Mouse (Mus musculus) right cerebral cortex, postnatal 10 days (tissue): ENCODE measurements around the gene H2-K1.
"Not testable (repeated sequence)": the region's sequence is repeated elsewhere in the genome, so short reads cannot be mapped to it uniquely, and the experiment has no call there.

Experiments
- DNase-seq, 2 experiments: peaks; one replicate each; pipeline ENCODE4 v3.0.0; 2021; ENCODE audit warnings: low spot score in 2 of 2

The H2-K1 gene

GRCm38 (mm10) chr17:34026917-34027655 lies 26.9 kb upstream of the H2-K1 start:
- DNase-seq, result peak; percentile 45 to 66

DNA sequence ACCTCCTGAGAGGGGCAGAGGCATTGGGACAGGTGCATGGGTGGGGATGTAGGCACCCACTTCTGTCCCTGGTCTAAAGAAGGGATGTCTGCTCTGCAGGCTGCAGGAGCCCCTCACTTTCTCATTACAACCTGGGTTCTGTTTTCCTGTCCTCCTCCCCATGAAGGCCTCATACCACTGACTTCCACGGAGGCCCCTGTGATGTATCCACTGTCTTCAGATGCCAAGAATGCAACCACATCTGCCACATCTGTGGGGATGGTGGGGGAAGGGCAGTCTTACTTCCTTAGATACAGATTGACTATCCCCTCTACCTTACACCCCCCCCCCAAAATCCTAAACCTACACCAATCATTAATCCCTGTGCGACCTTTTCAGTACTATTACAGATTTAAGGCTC lies 26.1 kb upstream of the H2-K1 start:
- DNase-seq, result peak; percentile 23 to 45

DNA sequence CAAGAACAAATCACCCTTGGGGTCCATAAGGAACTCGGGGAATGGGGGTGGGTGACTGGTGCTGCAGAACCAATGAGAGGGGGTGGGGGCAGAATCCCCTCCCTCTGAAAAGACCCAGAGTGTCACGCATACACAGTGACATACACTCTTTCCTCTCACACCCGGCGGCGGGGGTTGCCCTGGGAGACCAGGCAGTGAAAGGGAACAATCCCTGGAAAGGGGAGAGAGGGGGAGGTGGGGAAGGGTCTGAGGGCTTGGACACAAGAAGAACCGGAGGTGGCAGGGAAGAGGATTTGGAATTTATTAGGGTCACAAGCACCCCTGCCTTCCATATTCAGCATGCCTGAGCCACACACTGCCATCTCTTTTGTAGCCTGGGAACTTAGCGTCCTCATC lies 25.6 kb upstream of the H2-K1 start:
- DNase-seq, result peak; percentile 56 to 61

- DNase-seq, result peak in 1 of 2 experiments; percentile 64
These were observed 25.0 kb upstream of the H2-K1 start for GRCm38 (mm10) chr17:34024861-34025755.

DNA sequence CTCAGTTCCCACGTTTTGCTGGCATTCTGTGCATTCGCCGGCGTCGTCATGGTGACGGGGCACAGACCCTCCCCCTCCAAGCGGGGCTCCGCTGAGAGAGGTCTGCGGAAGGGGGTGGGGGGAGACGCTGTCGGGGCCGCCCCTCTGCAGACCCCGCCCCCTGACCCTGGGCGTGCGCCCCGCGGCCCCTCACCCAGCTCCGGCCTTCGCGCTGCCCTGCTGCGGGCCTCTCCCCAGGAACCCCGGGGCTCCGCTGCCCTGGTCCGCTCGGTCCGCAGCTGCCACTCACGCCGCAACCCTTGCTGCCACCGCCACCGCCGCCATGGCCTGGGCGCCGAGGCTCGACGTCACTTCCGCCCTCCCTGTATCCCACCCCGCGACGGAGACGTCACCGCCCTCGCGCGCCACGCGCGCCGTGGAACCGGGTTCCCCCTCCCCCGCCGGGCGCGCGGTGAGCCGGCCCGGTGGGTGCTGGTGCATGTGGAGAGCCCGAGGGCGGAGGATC lies 24.2 kb upstream of the H2-K1 start, which contains the start of gene Ring1:
Ring1 (minus strand) TSS at position 364 of the 505 bp plus-strand sequence.
- peak; percentile 93 to 94 for DNase-seq

- DNase-seq, result no peak
These were observed 23.5 kb upstream of the H2-K1 start for GRCm38 (mm10) chr17:34023678-34024077.

DNA sequence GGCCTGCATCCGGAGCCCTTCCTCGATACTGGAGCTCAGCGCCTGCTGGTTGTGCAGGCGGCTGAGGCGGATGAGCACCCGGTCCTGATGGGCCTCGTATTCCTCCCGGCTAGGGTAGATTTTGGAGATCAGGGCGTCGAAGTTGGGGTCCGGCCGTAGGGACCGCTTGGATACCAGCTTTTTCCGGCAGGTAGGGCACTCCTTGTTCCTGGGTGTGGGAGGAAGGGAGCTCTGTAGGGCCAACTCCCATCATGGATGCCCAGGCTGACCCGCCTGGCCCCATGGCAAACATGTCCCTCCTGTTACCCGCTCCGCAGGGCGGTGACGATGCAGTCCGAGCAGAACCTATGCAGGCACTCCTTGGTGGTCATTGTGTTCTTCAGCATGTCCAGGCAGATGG lies 22.8 kb upstream of the H2-K1 start:
- DNase-seq, result peak; percentile 36 to 42

DNA sequence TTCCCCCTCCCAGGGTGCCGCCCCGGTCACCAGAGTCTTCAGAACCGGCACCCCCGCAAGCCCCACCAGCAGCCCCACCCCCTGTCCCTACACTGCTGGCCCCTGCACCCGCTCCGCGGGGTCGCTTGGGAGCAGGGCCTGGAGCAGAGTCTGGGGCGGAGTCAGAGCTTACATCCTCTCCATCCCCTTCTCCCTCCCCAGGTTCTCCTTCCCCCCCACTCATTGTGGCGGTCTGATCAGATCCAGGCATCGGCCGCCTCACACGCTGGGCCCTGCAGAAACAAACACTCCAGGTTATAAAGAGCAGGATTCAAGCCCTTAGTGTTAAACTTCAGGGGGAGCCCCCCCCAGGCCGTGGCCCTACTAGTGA lies 22.3 kb upstream of the H2-K1 start:
- no peak for DNase-seq

DNA sequence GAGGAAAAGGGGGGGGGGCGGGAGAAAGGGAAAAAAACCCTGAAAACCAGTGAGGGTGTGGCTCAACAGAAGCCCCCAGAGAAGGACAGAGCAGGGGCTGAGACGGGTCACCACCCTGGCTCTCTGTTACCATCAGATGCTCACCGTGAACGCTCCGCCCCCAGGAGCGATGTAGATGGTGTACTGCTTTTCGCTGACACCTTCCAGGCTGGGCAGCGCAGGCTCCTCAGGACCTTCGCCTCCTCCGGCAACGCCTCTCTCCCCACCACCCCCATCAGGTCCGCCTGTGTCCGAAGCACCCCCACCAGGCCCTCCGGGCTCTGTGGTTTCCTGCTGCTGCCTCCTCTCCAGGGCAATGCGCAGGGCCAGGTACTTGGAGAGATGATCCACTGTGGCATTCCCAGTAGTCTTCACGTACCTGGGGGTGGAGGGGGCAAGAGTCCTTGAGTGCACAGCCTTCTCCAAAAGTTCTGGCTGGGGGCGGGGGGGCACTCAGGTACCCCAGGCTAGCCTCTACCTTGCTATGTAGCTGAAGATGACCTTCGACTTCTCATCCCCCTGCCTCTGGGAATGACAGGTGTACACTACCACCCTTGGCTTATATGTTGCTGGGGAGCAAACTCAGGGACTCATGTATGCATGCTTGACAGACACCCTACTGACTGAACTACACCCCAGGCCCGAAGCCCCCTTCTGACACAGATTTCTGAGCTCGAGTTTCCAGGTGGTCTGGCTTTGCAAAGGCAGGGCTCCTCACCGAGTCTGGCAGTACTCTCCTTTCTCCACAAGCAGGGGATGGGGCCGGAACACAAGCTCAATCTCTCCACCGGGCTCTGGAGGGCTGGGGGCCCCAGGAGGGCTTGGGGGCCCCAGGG lies 21.6 kb upstream of the H2-K1 start:
- peak in 1 of 2 experiments; percentile 24 for DNase-seq

DNA sequence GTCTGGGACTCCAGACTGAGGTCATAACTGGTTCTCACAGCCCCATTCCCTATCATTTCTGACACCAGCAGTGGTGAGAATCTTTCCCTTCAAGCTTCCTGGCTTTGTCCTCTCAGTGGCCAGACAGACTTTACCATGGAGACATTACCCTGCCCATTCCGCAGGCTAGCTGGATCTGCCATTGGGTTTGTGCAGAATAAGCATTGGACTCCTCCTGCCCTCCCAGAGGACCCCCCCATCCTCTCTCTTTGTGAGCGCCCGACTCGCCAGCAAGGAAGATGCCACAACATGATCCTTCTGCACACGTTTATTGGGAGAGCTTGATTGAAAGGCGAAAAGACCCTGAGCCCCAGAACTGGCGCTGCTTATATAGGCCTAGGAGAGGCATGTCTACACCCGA lies 13.3 kb upstream of the H2-K1 start:
- peak in 1 of 2 experiments; percentile 14 for DNase-seq

DNA sequence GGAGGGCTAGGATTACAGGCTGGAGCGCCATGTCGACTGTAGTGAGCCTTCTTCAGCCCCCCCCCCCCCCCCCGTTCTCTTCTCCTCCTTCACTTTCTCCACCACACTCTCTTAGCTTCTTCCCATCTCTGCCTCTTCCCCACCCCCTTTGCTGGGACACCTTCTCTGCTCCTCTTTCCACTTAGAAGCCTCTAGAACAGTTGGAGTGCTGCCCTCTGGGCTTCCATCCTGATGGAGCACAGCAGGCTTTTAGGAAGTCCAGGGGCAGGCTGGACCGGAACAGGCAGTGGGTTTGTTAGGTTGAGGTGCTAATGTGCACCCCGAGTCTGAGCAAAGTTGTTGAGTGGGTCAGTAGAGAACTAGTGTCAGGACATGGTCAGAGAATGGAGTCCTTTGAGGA lies 10.0 kb upstream of the H2-K1 start:
- DNase-seq, result no peak

DNA sequence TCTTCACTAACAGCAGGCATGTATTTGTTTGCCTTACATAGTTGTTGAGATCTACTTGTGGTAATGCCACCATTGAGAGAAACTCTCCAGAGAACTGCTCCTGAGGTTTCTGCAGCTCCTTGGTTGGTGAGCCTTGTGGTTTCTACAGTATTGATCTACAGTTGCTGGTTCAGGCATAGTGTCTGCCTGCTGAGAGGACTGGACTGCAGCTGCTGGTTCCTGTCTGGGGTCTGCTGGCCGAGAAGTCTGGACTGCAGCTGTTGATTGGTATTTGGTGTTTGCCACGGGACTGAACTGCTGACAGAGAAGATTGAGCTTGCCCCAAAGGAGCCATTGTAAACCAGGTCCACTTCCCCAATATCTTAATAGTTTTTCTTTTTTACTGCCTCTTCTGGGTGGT lies 6.4 kb upstream of the H2-K1 start:
- DNase-seq, result no peak

- no peak for DNase-seq
These were observed 3.3 kb upstream of the H2-K1 start for GRCm38 (mm10) chr17:34003426-34003825.

DNA sequence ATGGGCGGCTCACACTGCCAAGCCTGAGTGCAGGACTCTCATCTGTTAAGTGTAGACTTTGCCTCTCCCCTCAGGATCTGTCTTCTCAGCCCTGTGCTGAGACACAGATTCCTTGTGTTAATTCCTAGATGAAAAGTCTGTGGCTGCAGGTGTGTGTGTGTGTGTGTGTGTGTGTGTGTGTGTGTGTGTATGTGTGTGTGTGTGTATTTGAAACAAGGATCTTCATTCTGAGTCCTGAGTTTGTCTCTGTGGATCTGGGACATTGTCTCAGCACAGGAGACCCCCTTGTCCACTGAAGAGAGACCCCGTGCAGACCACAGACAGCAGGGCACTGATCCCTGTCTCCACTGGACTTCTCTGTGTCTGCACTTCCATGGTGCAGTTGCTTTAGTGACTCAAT lies 649 bp upstream of the H2-K1 start:
- not testable (repeated sequence) for DNase-seq

- DNase-seq, result peak in 1 of 2 experiments; percentile 46
These were observed 602 bp downstream of the H2-K1 start for GRCm38 (mm10) chr17:33999341-34000149.

GRCm38 (mm10) chr17:33998697-33999096 lies 1.4 kb downstream of the H2-K1 start:
- not testable (repeated sequence) for DNase-seq

GRCm38 (mm10) chr17:33997025-33997424 lies 3.1 kb downstream of the H2-K1 start:
- not testable (repeated sequence) for DNase-seq

DNA sequence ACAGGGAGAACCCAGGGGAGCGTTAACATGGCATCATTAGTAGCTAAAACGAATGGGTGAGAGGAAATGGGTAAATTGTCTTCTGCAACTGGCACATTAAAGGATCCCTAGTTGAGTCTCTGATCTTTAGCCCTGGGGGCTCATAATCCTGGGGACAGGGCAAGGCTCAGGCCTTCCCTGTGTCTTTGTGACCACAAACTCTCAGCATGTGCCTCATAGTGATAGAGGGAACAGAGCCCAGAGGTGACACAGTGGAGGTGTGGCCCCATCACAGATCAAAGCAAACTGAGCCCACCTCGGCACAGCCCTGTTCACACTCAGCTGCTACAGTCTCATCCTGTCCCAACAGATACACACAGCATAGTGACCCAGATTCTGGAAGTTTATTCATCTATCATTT lies 4.5 kb downstream of the H2-K1 start:
- DNase-seq, result no peak

GRCm38 (mm10) chr17:33994959-33995358 lies 5.2 kb downstream of the H2-K1 start:
- DNase-seq, result no peak

- peak in 1 of 2 experiments; percentile 47 for DNase-seq
These were observed 8.1 kb downstream of the H2-K1 start for GRCm38 (mm10) chr17:33991788-33992664.
